Mouse (Mus musculus): ENCODE measurements around the gene Hsp90aa1.
A peak's percentile ranks its signal among the peaks of the same experiment; 100 is the strongest.
"Not testable (repeated sequence)": the region's sequence is repeated elsewhere in the genome, so short reads cannot be mapped to it uniquely, and the experiment has no call there.

The Hsp90aa1 gene

DNA sequence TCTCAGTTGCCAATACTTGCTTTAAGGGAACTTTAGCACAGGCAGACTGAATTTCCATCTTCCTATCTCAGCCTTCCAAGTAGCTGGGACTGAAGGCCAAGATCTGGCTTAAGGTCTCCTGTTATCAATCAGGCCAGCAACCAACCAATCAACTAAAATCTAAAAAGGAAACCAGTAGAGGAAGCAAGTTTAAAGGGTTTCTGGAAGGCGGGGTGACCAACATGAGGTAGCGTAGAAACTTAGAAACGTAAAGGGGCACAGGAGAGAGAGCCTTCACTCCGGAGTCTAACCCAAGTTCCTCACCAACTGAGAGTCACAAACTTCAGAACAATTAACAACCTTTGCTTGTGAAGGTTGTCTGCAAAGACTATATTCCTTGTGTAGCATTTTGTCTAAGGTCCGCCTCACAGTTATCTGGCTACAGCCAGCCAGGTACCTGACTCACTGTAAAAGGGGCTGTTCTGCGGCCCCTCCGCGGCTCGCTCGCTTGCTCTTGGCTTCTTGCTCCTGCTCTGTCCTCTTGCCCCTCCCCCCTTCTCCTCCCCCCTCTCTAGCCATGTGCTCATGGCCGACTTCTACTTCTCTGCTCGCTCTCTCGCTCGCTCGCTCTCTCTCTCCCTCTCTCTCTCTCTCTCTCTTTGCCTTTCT, 3.9 kb downstream of the Hsp90aa1 start:
- peak; percentile 70 for DNase-seq (ENCODE audit: low spot score)

DNA sequence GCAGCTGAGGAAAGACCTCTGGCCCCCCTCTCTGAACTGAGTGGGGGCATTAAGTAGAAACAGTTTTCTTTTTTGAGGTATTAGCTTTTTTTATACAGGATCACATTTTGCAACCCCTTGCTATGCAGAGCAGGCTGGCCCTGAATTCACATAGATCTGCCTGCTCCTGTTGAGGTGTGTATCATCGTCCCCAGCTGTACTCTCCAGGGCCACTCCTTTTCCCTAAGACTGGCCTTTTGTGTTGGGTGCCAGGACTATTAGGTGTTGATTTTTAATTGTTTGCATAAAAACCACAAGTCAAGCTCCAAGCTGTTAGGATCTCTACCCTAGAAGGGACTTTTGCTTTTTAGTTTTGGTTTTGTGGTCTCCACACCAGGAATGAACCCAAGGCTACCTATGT, 4.4 kb downstream of the Hsp90aa1 start:
- no peak for DNase-seq (ENCODE audit: low spot score)

DNA sequence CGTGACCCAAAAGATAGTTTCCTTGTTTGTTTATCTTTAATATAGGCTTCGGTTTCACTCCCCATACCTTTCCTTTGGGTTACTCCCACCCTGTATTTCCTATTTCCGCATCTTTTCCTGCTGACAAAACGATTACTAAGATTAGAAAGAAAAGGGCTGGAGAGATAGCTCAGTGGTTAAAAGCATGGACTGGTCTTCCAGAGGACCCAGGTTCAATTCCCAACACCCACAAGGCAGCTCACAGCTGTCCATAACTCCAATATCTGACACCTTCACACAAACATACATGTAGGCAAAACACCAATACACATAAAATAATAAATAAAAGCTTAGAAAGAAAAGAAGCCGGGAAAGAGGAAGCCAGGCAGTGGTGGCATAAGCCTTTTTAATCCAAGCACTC, 5.1 kb downstream of the Hsp90aa1 start:
- no peak for DNase-seq (ENCODE audit: low spot score)

DNA sequence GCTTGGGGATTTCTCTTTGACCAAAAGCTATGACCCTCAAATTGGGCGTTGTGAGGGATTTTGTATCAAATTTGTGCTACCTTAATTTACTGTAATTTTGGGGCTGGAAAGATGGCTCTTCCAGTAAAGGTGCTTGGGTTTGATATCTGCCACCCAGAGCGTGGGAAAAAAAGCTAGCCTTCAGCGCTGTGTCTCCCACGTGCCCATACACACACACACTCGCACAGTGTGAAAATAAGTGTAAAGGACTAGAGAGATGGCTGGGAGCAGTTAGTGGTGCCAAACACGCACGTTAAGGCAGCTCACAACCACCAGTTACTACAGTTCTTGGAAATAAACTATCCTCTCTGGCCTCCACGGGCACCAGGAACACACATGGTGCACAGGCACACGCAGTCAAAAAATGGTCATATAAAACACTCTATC, 5.5 kb downstream of the Hsp90aa1 start:
- no peak for DNase-seq (ENCODE audit: low spot score)

- DNase-seq (ENCODE audit: low spot score): peak; percentile 97
These were observed 6.2 kb downstream of the Hsp90aa1 start for GRCm38 (mm10) chr12:110696173-110696974.

DNA sequence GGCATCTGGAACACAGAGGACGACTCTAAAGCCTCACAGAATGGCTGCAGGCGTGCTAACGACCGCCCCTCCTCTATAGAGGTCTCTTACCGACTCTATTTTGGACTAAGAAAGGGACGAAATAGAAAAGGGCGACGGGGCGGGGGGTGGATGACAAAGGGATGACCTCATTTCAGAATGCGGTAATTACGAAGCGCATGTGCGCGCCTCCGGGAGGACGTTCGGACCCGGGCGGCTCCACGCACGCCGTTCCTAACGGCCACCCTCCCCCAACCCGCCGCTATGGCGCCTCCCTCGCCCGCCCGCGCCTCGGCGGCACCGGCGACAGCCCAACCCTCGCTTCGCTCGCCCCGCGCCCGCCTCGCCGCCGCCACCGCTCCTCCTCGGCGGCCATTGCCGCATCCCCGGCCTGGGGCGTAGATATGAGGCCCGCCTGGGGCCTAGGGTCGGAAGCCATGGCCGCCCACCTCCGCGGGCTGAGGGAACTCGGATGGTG, 6.8 kb downstream of the Hsp90aa1 start:
- peak; percentile 54 for DNase-seq (ENCODE audit: low spot score)

DNA sequence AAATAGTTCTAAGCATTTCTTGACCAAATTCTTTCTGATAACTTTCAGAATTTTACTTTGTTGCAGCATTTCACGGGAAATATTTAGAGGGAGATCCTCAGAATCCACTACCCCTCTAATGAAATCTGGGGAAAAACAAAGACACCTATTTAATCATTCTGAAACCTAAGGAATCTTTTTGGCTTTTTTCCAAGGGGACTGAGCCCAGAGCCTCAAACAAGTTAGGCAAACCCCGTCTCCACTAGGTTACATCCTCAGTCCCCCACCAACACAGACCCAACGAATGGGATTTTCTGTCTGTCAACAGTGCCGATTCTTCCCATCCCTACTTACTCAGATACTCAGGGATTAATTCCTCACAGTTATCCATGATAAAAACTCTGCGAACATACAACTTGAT, 9.2 kb downstream of the Hsp90aa1 start:
- not testable (repeated sequence) for DNase-seq (ENCODE audit: low spot score)

DNA sequence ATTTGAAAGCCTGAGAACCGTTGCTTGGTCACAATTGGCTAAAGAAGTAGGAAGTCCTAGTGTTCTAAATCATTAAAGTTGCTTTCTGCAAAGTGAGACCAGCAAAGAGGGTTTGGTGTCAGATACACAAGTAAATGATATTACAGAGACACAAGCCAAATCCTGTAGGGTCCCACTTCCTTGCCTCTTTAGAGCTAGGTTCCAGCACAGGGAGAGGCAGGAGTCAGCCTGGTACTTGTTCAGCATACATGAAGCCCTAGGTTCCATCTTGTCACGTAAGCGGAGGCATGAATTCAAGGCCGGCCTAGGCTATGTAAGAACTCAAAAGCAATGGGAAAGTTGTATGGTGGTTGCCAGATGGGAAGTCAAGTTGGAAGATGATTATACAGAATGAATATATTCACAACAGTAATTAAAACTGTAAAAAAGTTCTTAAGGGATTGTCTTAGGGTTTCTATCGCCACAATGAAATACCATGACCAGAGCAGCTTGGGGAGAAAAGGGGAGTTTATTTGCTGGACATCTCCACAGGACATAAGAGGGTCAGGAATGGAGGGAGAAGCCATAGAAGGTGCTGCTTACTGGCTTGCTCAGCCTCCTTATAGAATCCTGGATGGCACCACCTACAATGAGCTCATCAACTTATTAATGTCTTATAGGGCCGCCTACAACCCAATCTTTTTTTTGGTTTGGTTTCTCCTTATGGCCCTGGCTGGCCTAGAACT, 12.4 kb downstream of the Hsp90aa1 start:
- no peak for DNase-seq (ENCODE audit: low spot score)

DNA sequence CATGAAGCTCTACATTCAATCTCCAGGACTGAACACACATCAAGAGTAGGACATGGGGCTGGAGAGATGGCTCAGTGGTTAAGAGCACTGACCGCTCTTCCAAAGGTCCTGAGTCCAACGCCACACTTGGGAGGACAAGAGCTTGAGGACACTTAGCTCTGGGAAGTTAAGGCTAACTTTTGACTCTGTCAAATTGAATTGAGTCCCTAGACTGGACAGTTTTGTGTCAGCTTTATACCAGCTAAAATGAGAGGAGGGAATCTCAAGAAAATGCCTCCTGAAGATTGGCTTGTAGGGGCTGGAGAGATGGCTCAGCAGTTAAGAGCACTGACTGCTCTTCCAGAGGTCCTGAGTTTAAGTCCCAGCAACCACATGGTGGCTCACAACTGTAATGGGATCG, 13.6 kb downstream of the Hsp90aa1 start:
- DNase-seq (ENCODE audit: low spot score): not testable (repeated sequence)

- peak; percentile 33 for DNase-seq (ENCODE audit: low spot score)
These were observed 14.4 kb downstream of the Hsp90aa1 start for GRCm38 (mm10) chr12:110687894-110688734.

- DNase-seq (ENCODE audit: low spot score): no peak
These were observed 18.9 kb downstream of the Hsp90aa1 start for GRCm38 (mm10) chr12:110683580-110683979.

DNA sequence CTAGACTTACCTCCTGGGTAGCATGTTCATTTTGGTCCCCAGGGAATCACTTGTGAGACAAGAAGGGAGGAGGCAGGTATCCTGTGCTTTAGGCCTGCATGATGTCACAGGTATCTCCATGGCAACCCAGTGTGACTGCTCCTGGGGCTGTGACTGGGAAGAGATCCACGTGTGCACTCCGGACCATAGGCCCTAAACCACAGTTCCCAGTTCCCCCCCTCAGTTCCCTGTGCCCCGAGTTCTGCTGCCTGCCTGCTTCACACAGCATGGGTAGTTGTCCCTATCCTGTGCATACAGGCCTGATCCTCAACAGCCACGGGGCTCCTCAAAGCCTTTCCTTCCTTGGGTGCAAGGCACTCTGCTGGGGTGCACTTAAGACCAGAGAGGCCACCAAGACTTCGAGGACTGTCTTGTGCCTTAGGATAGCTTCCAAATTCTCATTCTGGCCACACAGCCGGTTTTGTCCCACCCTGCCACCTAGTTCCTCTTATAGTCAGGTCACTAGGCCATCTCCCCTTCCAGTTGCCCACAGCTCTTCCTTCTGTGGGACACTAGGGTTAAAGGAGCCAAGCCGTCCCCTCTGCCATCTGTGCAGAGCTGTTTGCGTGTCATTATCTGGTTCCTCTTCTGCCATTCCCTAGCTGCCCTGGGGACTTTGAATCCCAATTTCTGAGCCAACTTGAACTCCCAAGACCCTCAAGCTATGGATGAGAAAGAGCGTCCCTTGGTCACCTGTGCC, 19.8 kb downstream of the Hsp90aa1 start, which contains the start of gene 1700001K19Rik:
TSS of gene 1700001K19Rik (minus strand) at position 59 of the 739 bp plus-strand sequence.
- no peak for DNase-seq (ENCODE audit: low spot score)

- DNase-seq (ENCODE audit: low spot score): no peak
These were observed 20.6 kb downstream of the Hsp90aa1 start for GRCm38 (mm10) chr12:110681878-110682277.

DNA sequence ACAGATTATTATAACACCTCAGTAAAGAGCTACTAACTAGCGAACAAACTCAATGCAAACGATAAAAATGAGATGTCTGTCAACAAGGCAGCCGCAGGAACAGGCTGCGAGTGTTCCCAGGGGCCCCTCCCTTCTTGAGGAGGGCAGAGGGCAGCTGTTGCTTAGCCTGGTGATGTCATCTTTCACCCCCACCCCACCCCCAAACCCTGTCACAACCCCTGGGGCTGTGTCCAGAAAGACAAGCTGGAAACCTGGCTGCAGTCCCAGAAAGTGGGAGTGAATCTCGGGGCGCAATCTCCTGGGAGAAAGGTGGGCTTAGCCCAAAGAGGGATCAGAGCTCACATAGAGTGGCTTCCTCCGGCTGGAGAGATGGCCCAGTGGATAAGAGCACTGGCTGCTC, 21.3 kb downstream of the Hsp90aa1 start:
- no peak for DNase-seq (ENCODE audit: low spot score)

GRCm38 (mm10) chr12:110674243-110674642, 28.3 kb downstream of the Hsp90aa1 start:
- no peak for DNase-seq (ENCODE audit: low spot score)

DNA sequence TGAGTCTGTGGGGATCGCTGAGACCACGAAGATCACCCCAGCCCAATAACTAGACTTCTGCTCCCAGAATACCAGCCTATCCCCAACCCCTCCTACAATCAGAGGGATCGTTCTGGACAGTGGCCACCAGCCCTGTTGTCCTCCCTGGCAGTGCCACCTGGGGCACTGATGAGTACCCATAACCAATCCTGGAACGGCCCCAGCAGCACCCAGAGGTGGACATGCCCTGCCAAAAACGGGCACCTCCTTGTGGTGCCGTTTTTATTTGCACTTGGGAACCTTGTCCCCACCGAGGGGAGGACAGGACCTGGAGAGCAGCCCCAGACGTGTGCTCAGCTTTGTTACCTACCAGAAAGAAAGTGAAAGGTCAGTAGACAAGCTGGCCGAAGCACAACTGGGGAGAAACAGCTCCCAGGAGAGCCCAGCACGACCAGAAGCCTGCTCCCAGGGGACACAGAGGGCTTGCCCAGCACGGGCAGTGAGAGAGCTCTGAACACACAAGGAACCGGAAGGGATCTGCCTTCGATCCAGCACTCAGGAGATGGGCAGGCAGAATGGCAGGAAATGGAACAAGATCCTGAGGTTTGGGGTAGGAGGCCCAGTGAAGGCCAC, 35.0 kb downstream of the Hsp90aa1 start:
- no peak for DNase-seq (ENCODE audit: low spot score)

GRCm38 (mm10) chr12:110661746-110662145, 40.8 kb downstream of the Hsp90aa1 start:
- DNase-seq (ENCODE audit: low spot score): no peak

DNA sequence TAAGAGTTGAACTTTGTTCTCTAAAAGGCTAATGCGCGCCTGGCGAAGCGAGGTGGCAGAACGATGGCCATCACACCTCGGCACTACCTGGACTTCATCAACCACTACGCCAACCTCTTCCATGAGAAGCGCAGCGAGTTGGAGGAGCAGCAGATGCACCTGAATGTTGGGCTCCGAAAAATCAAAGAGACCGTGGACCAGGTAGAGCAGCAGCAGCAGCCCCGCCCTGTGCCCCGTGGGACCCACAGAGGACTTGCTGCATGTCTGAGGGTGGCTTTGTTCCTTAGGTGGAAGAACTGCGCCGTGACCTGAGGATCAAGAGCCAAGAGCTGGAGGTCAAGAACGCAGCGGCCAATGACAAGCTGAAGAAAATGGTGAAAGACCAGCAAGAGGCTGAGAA, 51.1 kb downstream of the Hsp90aa1 start:
- no peak for DNase-seq (ENCODE audit: low spot score)

DNA sequence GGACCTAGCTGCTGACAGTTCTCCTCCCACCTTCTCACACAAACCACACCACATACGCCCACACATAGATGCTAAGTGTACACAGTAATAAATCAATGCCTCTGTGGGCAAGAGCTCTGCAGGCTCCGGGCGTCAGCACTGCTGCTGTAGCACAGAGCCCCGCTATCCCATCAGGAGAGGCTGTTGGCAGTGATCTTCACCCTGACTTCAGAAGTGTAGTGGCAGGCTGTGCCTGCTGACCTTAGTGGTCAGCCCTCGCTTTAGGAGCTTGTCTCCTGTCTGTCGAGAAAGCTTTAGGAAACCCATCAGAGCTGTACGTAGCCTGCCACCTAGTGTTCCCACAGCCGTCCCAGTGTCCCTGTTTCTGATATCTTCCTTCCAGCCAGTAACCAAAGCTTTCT, 52.3 kb downstream of the Hsp90aa1 start:
- DNase-seq (ENCODE audit: low spot score): no peak
